Mouse (Mus musculus) erythroid progenitor cell, adult 5-6 weeks (primary cell): ENCODE data around the gene Magi1. TPM values are rescaled to one million over a fixed set of nuclear protein-coding genes. Genes with fewer than 3 reads are reported as not detected.

Experiments
- ATAC-seq: replicated peaks from 2 replicates; pipeline ENCODE4 v1.8.0; 2016; ENCODE audit warnings: moderate number of reproducible peaks, mild to moderate bottlenecking, moderate TSS enrichment, inconsistent platforms; ENCODE audit not compliant: poor library complexity, low FRiP score, severe bottlenecking
- total RNA-seq, 2 experiments: library from RNA; stranded (forward) in 1 of 2; stranded (reverse) in 1 of 2; fragments of 150-400 nt in 1 of 2; fragments of 186-747, 209-891 nt in 1 of 2; gene quantifications; 2 replicates each; pipeline versions ENCODE4 v1.2.3 to v1.2.4; 2015 to 2017; ENCODE audit warnings: low replicate concordance in 2 of 2

Gene Magi1
- total RNA-seq, 2 experiments from 2014 or later, result not detected

GRCm38 (mm10) chr6:93862263-93862662 is 421.5 kb downstream of the Magi1 start:
- ATAC-seq, result no peak

GRCm38 (mm10) chr6:93856783-93857182 is 426.9 kb downstream of the Magi1 start:
- no peak for ATAC-seq

GRCm38 (mm10) chr6:93855806-93856641 is 427.7 kb downstream of the Magi1 start:
- no peak for ATAC-seq

GRCm38 (mm10) chr6:93848942-93849790 is 434.6 kb downstream of the Magi1 start:
- no peak for ATAC-seq

GRCm38 (mm10) chr6:93845498-93845897 is 438.2 kb downstream of the Magi1 start:
- no peak for ATAC-seq

- ATAC-seq, result no peak
Measured at GRCm38 (mm10) chr6:93845080-93845479, 438.6 kb downstream of the Magi1 start.

GRCm38 (mm10) chr6:93844576-93844975 is 439.1 kb downstream of the Magi1 start:
- ATAC-seq, result no peak

GRCm38 (mm10) chr6:93838398-93838797 is 445.3 kb downstream of the Magi1 start:
- no peak for ATAC-seq

DNA sequence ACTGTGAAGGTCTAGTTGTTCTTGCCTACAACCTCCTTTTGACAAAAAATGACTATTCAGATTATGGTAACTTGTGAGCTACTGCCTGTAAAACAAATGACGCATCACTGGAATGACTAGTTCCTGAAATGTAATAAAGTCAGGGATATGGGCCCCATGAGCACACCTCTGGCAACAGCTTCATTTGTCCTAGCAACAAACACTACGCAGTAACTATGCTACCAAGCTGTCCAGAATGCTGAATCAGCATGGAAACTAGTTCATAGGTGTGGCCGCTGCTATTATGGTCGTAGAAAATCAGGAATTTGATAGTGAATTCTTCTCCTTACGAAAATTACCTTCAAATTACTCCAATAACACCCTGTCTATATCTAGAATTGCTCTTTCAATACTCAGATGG is 447.1 kb downstream of the Magi1 start:
- no peak for ATAC-seq

GRCm38 (mm10) chr6:93835211-93835610 is 448.5 kb downstream of the Magi1 start:
- ATAC-seq, result no peak

GRCm38 (mm10) chr6:93828262-93828661 is 455.5 kb downstream of the Magi1 start:
- ATAC-seq, result no peak

DNA sequence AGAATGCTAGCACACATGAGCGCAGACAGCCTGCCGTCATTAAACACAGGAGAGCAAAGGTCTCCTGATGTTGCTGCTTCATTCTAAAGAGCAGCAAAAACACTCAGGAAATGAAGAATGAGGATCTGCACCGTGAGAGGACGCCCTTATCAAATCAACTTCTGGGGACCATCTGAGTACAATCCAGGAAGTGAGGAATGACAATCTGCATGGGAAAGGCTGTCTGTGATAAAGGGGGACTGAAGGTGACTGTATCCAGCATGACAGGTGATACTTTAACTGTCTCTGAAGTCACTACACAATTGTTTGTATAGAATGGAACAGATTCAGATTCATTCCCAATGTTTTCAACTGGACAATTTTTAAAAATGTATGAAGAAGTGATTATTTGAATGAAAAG is 456.8 kb downstream of the Magi1 start:
- ATAC-seq, result no peak

DNA sequence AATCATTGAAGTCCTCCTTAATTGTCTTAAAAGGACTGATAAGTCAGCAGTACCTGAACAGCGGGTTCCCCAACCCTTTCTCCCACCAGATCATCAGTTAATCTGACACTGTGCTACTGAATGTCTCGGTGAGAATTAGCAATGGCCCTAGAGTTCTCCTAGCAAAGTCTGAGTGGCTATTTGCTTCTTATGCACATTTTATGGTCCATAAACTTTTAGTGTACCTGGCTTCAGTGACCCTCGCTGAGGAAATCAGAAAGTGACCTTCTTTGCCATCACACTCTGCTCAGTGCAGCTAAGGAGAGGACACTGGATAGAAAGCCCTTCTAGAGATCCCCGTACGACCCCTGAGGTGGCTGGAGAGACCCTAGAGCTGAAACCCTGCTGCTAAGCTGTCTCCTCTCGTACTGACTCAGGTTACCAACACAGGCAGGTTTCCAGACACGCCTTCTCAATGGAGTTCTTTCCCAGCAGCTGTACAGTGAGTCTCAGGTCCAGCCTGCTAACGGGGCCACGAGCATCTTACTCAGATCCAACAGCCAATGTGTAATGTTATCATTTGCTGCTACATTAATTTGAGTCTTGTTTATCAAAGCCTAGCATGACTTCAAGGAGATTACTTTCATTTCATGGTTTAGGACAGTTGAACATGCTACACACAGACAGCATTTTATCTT is 461.4 kb downstream of the Magi1 start:
- no peak for ATAC-seq

DNA sequence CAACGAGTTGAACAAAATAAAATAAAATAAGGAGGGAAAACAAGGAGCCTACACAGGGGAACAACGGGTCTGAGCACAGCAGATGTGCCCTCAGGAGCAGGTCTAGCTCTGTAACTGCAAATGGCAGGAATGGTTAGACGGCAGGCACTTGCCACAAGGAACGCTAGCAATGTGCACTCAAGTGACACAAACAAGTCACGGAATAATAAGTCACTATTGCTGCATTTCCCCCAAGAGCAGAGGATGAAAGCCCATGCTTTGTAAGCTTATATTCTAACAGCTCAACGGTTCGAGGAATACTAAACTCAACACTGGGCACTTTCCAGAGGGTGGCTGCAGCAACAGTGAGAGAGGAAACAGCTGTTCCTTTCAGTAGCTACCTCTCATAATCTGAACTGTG is 462.2 kb downstream of the Magi1 start:
- ATAC-seq, result no peak

DNA sequence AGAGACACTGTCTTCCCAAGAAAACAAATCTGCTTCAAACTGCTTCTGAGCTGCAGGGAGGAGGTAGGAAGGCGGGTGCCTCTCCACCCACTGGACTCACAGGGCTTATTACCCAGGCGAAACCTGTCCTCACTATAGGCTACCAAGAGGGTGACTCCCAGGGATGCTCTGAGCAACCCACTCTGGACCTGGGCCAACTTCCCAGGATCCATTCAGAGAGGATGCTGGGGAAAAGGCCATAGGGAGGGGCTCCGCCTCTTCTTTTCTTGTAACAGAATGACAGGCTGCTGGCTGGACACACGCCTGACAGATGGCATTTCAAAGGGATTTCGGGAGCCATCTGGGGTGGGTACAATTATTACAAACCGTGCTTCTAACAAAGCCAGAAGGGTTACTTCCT is 463.8 kb downstream of the Magi1 start:
- ATAC-seq, result no peak

- no peak for ATAC-seq
Measured at GRCm38 (mm10) chr6:93819282-93819681, 464.4 kb downstream of the Magi1 start.

DNA sequence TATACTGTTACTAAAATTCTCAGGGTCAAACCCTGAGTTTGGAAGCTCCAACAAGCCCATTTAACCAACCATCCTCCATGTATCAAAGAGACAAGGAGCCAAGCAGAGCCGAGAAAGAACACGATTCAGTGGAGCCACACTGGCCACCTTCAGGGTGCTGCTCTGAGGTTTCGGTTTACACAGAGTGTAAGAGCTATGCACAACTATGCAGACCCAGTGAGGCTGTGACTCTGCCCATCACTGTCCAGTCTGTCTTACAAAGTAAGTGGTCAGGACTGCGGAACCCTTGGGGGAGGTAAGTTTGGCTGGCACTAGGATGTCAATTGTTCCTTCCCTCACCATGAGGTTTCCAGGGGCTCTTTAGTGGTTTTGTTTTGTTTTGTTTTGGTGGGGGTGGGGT is 465.2 kb downstream of the Magi1 start:
- no peak for ATAC-seq

GRCm38 (mm10) chr6:93805407-93805936 is 478.2 kb downstream of the Magi1 start:
- ATAC-seq, result no peak

DNA sequence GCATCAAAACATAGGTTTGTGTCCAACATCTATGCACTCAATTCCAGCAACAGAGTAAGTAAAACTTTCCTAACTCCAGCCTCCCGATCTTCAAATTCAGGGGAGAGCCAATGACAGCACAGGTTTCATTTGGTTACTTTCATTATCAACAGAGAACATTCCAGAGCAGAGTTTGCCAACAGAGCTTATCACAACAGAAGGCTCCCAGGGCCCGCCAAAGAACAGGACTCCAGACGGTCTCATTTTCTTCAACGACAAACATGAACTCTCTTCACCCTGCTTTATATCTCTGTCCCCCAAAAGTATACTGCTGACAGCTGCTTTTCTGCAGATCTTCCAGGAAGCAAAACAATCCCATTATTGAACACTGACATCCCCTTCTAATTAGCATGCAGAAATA is 481.3 kb downstream of the Magi1 start:
- no peak for ATAC-seq

DNA sequence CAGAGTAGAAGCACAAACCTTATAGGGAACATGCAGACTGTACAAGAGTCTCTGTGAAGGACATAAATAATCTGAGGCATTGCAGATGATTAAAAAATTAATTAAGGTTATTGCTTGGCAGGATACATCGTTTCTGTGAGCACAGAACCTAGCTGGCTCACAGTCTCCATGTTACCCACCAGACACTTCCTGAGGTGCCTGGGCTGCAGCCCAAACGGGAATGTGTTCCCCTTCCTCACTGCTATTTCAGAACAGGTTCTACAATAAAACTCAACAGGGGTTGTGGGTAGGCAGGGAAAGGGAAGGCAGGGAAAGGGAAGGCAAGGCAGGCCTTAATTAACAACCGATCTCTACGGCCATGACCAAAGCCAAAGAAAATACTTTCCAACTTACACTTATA is 483.3 kb downstream of the Magi1 start:
- no peak for ATAC-seq
